Mouse (Mus musculus): ENCODE measurements around the gene Itga6. TPM values are rescaled to one million over a fixed set of nuclear protein-coding genes. Genes with fewer than 3 reads are reported as not detected.

Itga6 gene
- polyA plus RNA-seq, 1 experiment from 2014 or later = 103 TPM

DNA sequence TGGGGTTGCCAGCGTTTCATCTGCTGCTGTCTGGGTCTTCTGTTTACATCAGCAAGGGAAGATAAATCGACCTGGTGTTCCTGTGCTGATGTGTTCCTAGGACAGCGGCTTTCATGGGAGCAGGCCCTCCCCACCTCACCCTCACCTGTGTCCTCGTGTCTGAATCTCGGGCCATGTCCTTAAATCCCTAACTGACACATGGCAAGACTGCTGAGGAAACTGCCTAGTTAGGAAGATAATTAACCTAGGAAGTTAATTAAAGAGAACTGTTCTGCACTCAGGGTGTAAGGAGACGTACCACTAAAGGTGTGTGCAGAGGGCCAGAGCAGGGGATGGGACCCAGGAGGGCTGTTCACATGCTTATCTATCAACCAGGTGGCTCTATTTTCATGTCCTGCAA, 48.7 kb downstream of the Itga6 start:
- Histone ChIP-seq H3K4me1 (ENCODE audit: control insufficient read depth in 2 of 2, insufficient read depth in 2 of 2, low read length in 2 of 2) (peaks cover 7 to 18% of the 10 kb centered on the region in 2 experiments), H3K9ac (ENCODE audit: low read length) (no peak overlapping the region), H3K4me3 (ENCODE audit: control insufficient read depth in 1 of 2, insufficient read depth in 1 of 2, low read depth in 1 of 2, low read length in 2 of 2) (no peak overlapping the region), H3K27me3 (ENCODE audit: control insufficient read depth, insufficient read depth, low read length) (no peaks in the 10 kb centered on the region), H3K36me3 (ENCODE audit: control insufficient read depth, insufficient read depth, low read length) (no peaks in the 10 kb centered on the region), H3K9me3 (ENCODE audit: control insufficient read depth, low read length) (no peaks in the 10 kb centered on the region), H3K4me2 (ENCODE audit: low read length) (peak overlapping the region; percentile 5; the same call in 1 of the 2 replicates), H3K27ac (replicated peaks in 1 of 2; ENCODE audit: control insufficient read depth in 1 of 2, insufficient read depth in 1 of 2, low read depth in 2 of 2, low read length in 2 of 2) (no peak overlapping the region)
- 62% methylated on average over 6 of the region's 6 CpGs for WGBS
- ATAC-seq (ENCODE audit: insufficient number of reproducible peaks, insufficient read depth, low FRiP score, low read depth) = no peak

- no peak overlapping the region for H3K4me2 ChIP-seq (ENCODE audit: low read length)
- peaks cover 4 to 14% of the 10 kb centered on the region in 2 experiments for H3K4me1 ChIP-seq (ENCODE audit: control insufficient read depth in 2 of 2, insufficient read depth in 2 of 2, low read length in 2 of 2)
- no peak for ATAC-seq (ENCODE audit: insufficient number of reproducible peaks, insufficient read depth, low FRiP score, low read depth)
- H3K4me3 ChIP-seq (ENCODE audit: control insufficient read depth in 1 of 2, insufficient read depth in 1 of 2, low read depth in 1 of 2, low read length in 2 of 2) = no peak overlapping the region
- WGBS = 77% methylated on average over 6 of the region's 6 CpGs
- H3K9ac ChIP-seq (ENCODE audit: low read length) = no peak overlapping the region
- H3K27me3 ChIP-seq (ENCODE audit: control insufficient read depth, insufficient read depth, low read length) = no peaks in the 10 kb centered on the region
- H3K36me3 ChIP-seq (ENCODE audit: control insufficient read depth, insufficient read depth, low read length) = no peaks in the 10 kb centered on the region
- no peaks in the 10 kb centered on the region for H3K9me3 ChIP-seq (ENCODE audit: control insufficient read depth, low read length)
- H3K27ac ChIP-seq (replicated peaks in 1 of 2; ENCODE audit: control insufficient read depth in 1 of 2, insufficient read depth in 1 of 2, low read depth in 2 of 2, low read length in 2 of 2) = no peak overlapping the region
These were observed 51.4 kb downstream of the Itga6 start for GRCm38 (mm10) chr2:71796787-71797186.

DNA sequence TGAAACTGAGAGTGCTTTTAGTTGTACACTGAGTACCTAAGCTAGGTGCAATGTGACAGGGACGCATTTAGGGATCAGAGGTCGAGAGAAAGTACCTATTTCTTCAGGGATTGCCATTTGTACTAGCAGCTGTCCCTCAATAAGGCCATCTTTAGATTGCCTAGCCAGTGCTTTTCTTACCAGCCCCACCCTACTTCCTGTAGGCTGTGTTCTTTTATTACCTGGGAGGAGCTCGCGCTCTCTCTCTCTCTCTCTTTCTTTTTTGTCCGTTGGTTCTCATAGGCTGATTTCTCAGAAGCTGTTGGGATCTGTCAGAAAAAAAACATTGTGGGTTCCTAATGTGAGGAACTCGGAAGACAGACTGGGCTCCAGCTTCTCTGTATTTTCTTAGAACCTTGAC, 55.4 kb downstream of the Itga6 start:
- Histone ChIP-seq H3K4me3 (ENCODE audit: control insufficient read depth in 1 of 2, insufficient read depth in 1 of 2, low read depth in 1 of 2, low read length in 2 of 2) (no peak overlapping the region), H3K4me1 (ENCODE audit: control insufficient read depth in 2 of 2, insufficient read depth in 2 of 2, low read length in 2 of 2) (peaks cover 6 to 15% of the 10 kb centered on the region in 2 experiments), H3K4me2 (ENCODE audit: low read length) (no peak overlapping the region), H3K9ac (ENCODE audit: low read length) (no peak overlapping the region), H3K27ac (replicated peaks in 1 of 2; ENCODE audit: control insufficient read depth in 1 of 2, insufficient read depth in 1 of 2, low read depth in 2 of 2, low read length in 2 of 2) (no peak overlapping the region), H3K27me3 (ENCODE audit: control insufficient read depth, insufficient read depth, low read length) (no peaks in the 10 kb centered on the region), H3K9me3 (ENCODE audit: control insufficient read depth, low read length) (no peaks in the 10 kb centered on the region), H3K36me3 (ENCODE audit: control insufficient read depth, insufficient read depth, low read length) (no peaks in the 10 kb centered on the region)
- no peak for ATAC-seq (ENCODE audit: insufficient number of reproducible peaks, insufficient read depth, low FRiP score, low read depth)
- 76% methylated on average over 6 of the region's 6 CpGs for WGBS

DNA sequence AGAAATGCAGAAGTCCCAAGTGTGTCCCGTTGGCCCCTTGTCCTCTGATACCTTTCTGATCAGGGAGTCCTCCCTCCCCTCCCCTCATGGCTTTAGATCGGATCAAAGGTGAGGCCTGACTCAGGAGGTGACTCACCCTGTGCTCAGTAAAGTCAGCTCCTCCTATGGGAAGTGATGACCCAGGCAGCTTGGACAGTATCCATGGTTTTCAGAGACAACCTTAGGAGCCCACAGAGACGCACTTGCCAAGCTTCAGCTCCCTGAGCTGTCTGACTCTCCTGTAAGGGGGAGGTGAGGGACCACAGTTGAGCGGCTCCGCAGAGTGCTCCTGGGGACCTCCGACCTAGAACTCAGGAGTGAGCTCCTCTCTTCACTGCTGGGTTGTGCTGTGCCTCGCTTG, 56.3 kb downstream of the Itga6 start:
- Histone ChIP-seq H3K9ac (ENCODE audit: low read length) (no peak overlapping the region), H3K9me3 (ENCODE audit: control insufficient read depth, low read length) (no peaks in the 10 kb centered on the region), H3K4me3 (ENCODE audit: control insufficient read depth in 1 of 2, insufficient read depth in 1 of 2, low read depth in 1 of 2, low read length in 2 of 2) (no peak overlapping the region), H3K4me2 (ENCODE audit: low read length) (no peak overlapping the region), H3K27me3 (ENCODE audit: control insufficient read depth, insufficient read depth, low read length) (no peaks in the 10 kb centered on the region), H3K36me3 (ENCODE audit: control insufficient read depth, insufficient read depth, low read length) (no peaks in the 10 kb centered on the region), H3K27ac (replicated peaks in 1 of 2; ENCODE audit: control insufficient read depth in 1 of 2, insufficient read depth in 1 of 2, low read depth in 2 of 2, low read length in 2 of 2) (no peak overlapping the region), H3K4me1 (ENCODE audit: control insufficient read depth in 2 of 2, insufficient read depth in 2 of 2, low read length in 2 of 2) (peaks cover 12 to 16% of the 10 kb centered on the region in 2 experiments)
- 73% methylated on average over 7 of the region's 7 CpGs for WGBS
- no peak for ATAC-seq (ENCODE audit: insufficient number of reproducible peaks, insufficient read depth, low FRiP score, low read depth)

DNA sequence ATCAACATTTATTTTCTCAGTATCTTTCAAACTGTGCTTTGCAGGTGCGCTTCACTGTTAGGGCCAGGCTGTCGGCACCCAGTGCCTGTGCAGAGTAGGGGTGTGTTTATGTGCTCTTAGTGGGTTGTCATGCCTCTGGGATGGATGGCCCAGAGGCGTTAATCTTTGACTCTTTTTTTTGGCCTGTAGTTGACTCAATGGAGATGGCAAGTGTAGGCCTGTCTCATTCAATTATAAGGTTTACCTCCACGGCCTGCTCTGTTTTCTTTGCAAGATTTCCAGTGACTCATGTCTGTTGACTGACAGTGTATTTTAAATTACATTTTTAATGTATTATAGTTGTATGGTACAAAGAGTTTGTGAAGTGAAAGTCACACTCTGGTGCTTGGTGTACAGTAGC, 56.7 kb downstream of the Itga6 start:
- Histone ChIP-seq H3K4me2 (ENCODE audit: low read length) (no peak overlapping the region), H3K9ac (ENCODE audit: low read length) (no peak overlapping the region), H3K9me3 (ENCODE audit: control insufficient read depth, low read length) (no peaks in the 10 kb centered on the region), H3K4me1 (ENCODE audit: control insufficient read depth in 2 of 2, insufficient read depth in 2 of 2, low read length in 2 of 2) (peaks cover 12 to 16% of the 10 kb centered on the region in 2 experiments), H3K27me3 (ENCODE audit: control insufficient read depth, insufficient read depth, low read length) (no peaks in the 10 kb centered on the region), H3K36me3 (ENCODE audit: control insufficient read depth, insufficient read depth, low read length) (no peaks in the 10 kb centered on the region), H3K27ac (replicated peaks in 1 of 2; ENCODE audit: control insufficient read depth in 1 of 2, insufficient read depth in 1 of 2, low read depth in 2 of 2, low read length in 2 of 2) (no peak overlapping the region), H3K4me3 (ENCODE audit: control insufficient read depth in 1 of 2, insufficient read depth in 1 of 2, low read depth in 1 of 2, low read length in 2 of 2) (no peak overlapping the region)
- no peak for ATAC-seq (ENCODE audit: insufficient number of reproducible peaks, insufficient read depth, low FRiP score, low read depth)
- WGBS = 77% methylated on average over 4 of the region's 4 CpGs

- Histone ChIP-seq H3K36me3 (ENCODE audit: control insufficient read depth, insufficient read depth, low read length) (no peaks in the 10 kb centered on the region), H3K27ac (replicated peaks in 1 of 2; ENCODE audit: control insufficient read depth in 1 of 2, insufficient read depth in 1 of 2, low read depth in 2 of 2, low read length in 2 of 2) (no peak overlapping the region), H3K4me2 (ENCODE audit: low read length) (no peak overlapping the region), H3K27me3 (ENCODE audit: control insufficient read depth, insufficient read depth, low read length) (no peaks in the 10 kb centered on the region), H3K4me1 (ENCODE audit: control insufficient read depth in 2 of 2, insufficient read depth in 2 of 2, low read length in 2 of 2) (peaks cover 15 to 22% of the 10 kb centered on the region in 2 experiments), H3K9me3 (ENCODE audit: control insufficient read depth, low read length) (no peaks in the 10 kb centered on the region), H3K4me3 (ENCODE audit: control insufficient read depth in 1 of 2, insufficient read depth in 1 of 2, low read depth in 1 of 2, low read length in 2 of 2) (no peak overlapping the region), H3K9ac (ENCODE audit: low read length) (no peak overlapping the region)
- 68% methylated on average over 7 of the region's 7 CpGs for WGBS
- no peak for ATAC-seq (ENCODE audit: insufficient number of reproducible peaks, insufficient read depth, low FRiP score, low read depth)
These were observed 59.7 kb downstream of the Itga6 start for GRCm38 (mm10) chr2:71805120-71805519.

- 47% methylated on average over 11 of the region's 11 CpGs for WGBS
- Histone ChIP-seq H3K27ac (replicated peaks in 1 of 2; ENCODE audit: control insufficient read depth in 1 of 2, insufficient read depth in 1 of 2, low read depth in 2 of 2, low read length in 2 of 2) (no peak overlapping the region), H3K4me3 (ENCODE audit: control insufficient read depth in 1 of 2, insufficient read depth in 1 of 2, low read depth in 1 of 2, low read length in 2 of 2) (no peak overlapping the region), H3K4me1 (ENCODE audit: control insufficient read depth in 2 of 2, insufficient read depth in 2 of 2, low read length in 2 of 2) (peaks cover 15 to 22% of the 10 kb centered on the region in 2 experiments), H3K36me3 (ENCODE audit: control insufficient read depth, insufficient read depth, low read length) (no peaks in the 10 kb centered on the region), H3K9ac (ENCODE audit: low read length) (no peak overlapping the region), H3K27me3 (ENCODE audit: control insufficient read depth, insufficient read depth, low read length) (no peaks in the 10 kb centered on the region), H3K9me3 (ENCODE audit: control insufficient read depth, low read length) (no peaks in the 10 kb centered on the region), H3K4me2 (ENCODE audit: low read length) (no peak overlapping the region)
- no peak for ATAC-seq (ENCODE audit: insufficient number of reproducible peaks, insufficient read depth, low FRiP score, low read depth)
These were observed 60.5 kb downstream of the Itga6 start for GRCm38 (mm10) chr2:71805611-71806567.
